Mouse (Mus musculus) c-Kit-positive CD71-negative TER-119-negative erythroid progenitor cells, embryonic 14.5 days (primary cell): ENCODE results near the gene Prdm15.

Source experiments
- DNase-seq: peaks from one replicate; pipeline ENCODE4 v3.0.0-alpha.2; 2013; ENCODE audit warnings: low read depth

Gene Prdm15

DNA sequence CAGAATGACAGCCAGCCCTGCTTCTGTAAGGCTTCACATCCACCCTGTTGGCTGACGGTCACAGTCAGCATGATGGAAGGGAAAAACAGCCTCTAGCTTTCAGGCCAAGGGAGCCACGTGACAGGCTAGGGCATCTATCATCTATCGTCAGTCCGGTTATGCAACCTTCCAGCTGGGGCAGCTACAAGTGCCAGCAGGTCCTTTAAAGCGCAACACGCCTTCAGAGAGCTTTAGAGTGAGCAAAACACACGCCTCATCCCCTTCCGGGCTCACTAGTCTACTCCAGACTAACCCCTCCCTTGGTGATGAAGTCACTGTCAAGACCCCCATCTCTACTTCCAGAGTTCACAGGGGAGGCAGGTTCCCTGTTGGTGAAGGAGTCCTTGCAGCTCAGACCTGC is 99.8 kb downstream of the Prdm15 start:
- no peak for DNase-seq

DNA sequence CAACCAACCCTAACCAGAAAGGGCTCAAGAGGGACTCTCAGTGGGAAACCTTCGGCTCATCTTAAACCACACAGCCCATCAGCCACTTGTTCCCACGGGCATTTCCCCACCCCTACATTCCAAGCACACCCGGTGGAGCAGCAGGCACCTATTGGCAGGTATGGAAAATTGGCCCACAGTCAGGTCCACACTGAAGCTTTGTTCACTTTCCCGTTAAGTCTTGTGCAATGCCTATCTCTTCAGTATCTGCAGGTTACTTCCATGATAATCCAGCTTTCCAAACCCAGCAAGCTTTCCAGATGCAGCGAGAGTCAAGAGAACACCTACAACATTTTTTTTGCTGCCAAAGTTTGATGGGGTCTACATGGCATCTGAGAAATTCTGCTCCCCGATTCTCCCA is 103.2 kb downstream of the Prdm15 start:
- DNase-seq: no peak
